Mouse (Mus musculus): ENCODE data around the gene Dctn3. TPM values are rescaled to one million over a fixed set of nuclear protein-coding genes. Genes with fewer than 3 reads are reported as not detected.
"Not testable (repeated sequence)": the region's sequence is repeated elsewhere in the genome, so short reads cannot be mapped to it uniquely, and the experiment has no call there.

The Dctn3 gene
- total RNA-seq, 2 experiments from 2014 or later = 80.5 to 100 TPM

DNA sequence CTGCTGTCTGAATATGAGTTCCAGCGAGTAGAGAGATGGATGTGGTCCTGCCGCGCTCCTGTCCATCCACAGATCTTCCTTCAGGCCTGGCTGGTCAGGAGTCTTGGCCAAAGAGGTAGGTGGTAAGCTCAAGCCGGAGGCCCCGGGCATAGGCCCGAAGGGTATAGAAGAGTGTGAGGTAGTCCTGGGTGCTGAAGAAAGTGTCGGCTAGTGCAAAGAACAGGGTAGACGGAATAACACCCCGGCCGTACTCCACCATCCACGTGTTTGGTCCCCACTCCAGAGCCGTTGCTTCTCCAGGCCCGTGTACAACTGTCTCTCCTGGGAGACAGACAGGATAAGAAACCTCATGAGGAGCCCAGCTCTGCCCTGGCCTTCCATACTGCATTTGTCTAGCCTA, 16.3 kb upstream of the Dctn3 start:
- ATAC-seq (ENCODE audit: poor library complexity, severe bottlenecking) = no peak

DNA sequence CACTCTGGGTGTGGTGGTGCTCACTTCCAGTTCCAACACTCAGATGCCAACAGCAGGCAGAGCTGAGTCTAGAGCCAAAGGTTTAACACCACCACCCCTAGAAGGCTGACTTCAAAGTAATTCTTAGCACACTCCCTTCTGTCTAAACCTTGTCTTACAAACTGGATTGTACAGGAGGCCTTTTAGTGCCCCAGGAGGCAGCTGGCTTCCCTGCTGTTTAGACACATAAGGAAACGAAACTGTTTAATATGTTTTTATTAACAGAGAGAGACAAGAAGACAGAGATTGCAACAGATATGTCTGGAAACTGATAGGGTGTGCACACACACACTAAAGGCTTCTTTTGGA, 15.3 kb upstream of the Dctn3 start:
- no peak for ATAC-seq (ENCODE audit: poor library complexity, severe bottlenecking)

DNA sequence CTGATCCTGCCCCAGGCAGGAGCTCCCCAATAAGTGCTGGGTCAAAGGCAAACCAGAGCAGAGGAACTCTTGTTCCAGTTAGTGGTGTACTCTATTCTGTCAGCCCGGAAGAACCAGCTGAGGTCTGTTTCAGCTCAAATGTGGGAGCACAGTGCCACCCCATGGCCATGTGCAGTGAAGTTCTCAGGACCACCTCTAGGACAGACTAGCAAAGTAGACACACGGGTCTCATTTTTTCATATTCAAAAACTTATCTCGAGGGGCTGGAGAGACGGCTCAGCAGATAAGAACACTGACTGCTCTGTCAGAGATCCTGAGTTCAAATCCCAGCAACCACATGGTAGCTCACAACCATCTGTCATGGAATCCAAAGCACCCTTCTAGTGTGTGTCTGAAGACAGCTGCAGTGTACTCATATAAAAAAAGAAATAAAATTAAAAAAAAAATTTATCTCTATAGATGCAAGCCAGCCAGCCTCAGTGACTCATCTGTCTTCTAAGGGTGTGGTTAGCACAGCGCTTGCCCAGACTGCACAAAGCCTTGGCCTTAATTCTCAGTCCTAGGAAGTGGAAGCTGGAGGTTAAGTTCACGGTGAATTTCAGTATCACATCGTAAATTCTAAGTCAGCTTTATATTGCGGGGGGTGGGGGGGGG, 14.8 kb upstream of the Dctn3 start:
- peak; percentile 44 for ATAC-seq (ENCODE audit: poor library complexity, severe bottlenecking)

DNA sequence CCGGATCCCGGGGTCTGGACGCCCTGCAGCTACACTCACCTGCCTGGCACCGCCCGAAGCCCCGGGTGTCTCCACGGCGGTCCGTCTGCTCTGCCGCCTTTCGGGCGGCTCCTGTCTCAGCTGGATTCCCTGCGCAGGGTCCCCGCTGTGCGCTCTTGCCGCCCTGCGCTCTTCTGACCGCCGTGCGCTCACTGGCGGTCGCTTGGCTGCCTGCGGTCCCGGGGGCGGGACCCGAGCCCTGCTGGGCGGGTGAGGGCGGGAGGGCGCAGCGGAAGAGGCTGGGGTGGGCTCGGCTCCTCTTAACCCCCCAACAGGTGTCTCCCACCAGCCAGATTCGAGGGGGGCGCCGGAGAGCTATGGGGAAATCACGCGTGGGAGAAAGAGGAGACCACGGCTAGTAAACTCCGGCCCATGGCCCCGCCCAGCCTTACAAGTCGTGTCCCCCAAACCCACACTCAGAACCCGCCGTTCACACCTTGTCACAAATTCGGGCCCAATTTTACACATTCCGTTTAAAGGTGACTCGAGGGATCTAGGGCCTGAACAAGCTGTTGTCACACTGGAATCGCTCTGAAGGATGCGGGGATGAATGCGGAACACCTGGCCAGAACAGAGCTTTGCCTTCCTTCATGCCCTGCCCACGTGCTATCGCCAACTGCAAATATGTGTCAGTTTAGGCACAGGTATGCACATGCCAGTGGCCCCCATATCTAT, 8.2 kb upstream of the Dctn3 start, which contains the start of gene Arid3c:
Gene Arid3c (minus strand): TSS at position 91 of the 714 bp plus-strand sequence.
- peak; percentile 24; the same call in 1 of the 2 replicates for ATAC-seq (ENCODE audit: poor library complexity, severe bottlenecking)

DNA sequence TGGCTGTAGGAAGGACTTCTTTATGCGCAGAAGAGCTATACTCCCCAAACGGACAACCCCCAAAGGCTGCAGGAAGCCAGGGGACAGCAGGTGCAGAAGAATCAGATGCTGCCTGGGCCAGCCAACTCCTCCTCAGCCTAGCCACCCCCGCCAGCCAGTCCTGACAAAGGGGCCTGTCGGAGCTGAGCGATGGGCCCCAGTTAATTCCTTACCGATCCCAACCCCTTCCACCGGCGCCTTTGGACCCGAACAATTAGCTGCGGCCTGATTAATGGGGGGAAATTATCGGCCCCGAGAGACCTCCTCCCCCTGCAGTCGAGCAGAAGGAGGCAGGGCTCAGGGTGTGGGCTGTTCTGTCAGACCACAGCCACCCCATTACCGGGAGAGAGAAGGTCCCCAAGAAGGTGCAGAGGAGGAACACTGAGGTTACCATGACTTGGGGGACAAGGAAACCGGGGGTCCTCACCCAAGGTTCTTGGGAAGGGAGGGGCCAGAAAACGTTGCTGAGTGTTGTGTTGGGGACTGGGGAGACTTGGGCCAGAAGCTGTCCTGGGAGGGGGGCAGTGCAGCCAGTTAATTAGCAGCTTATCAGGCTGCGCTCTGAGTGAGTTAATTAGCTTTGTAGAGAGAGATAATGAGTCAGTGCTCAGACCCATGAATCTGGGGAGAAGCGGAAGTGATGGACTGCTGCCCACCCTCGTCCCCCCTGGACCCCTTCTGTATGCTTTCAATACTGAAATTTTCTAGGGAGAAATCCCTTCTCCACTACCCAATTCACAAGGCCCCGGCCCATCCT, 4.1 kb upstream of the Dctn3 start:
- no peak for ATAC-seq (ENCODE audit: poor library complexity, severe bottlenecking)

DNA sequence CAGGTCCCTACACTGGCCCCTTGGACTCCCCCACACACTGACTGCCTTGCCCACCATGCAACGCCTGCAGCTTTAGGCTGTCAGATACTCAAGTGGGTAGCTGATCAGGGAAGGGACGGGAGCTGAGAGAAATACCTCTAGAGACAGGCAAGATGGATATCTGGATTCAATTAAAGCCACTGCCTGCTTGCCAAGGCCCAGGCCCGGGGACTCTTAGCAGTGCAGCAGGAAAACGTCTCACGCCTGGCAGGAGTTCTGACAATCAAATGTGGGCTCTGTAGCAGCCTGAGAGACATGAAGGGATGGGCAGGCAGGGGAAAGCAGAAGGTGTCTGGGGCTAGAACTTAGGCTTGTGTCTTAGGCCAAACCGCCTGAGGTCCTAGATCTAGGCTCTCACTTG, 6.1 kb downstream of the Dctn3 start:
- ATAC-seq (ENCODE audit: poor library complexity, severe bottlenecking) = no peak

DNA sequence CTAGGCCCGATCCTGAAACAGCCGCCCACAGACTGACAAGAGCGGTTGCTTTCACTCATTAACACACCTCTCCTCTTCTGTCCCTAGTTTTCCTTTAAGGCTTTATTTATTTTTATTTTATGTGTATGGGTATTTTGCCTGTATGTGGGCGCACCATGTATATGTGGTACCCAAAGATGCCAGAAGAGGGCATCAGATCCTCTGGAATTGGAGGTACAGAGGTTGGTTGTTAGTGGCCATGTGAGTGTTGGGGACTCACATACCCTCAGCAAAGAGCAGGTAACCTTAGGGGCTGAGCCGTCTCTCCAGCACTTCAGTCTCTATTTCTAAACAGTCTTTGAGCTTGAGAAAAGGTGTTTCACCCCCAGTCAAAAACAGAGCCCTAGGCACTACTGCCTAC, 7.4 kb downstream of the Dctn3 start:
- no peak for ATAC-seq (ENCODE audit: poor library complexity, severe bottlenecking)

DNA sequence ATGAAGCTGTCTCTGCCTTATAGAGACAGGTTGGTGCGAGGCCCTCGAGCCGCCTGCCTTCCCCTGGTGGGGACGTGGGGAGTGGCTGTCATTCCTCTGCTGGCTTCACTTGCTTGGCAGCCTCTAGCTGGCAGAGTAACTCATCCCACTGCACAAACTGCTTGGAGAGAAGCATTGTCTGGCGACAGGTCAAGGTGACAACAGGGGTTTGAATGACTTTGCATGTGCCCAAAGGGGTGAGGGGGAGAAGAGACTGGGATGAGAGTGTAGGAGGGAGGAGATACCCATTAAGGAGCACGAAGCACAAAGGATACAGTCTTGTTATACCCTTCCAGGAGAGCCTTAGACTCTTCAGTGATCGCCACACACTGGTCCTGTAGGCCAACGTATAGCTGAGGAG, 7.9 kb downstream of the Dctn3 start:
- ATAC-seq (ENCODE audit: poor library complexity, severe bottlenecking) = no peak

DNA sequence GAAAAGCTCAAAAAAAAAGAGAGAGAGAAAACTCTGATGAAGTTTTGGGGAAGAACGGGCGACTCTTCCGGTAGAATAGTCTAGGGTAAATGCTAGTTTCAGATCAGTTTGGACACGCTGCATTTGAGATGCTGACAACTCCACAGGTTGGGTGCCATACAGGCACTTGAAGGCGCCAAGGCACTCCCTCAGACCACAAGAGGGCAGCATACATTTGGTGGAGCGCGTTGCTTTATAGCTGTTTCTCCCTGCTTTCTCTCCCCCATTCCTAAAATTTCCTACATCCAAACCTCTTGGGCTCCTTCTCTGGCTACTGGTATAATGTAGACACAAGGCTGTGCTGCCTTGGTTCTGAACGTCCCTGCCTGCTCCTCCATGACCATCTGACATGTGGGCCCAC, 8.7 kb downstream of the Dctn3 start:
- ATAC-seq (ENCODE audit: poor library complexity, severe bottlenecking) = peak; percentile 68

DNA sequence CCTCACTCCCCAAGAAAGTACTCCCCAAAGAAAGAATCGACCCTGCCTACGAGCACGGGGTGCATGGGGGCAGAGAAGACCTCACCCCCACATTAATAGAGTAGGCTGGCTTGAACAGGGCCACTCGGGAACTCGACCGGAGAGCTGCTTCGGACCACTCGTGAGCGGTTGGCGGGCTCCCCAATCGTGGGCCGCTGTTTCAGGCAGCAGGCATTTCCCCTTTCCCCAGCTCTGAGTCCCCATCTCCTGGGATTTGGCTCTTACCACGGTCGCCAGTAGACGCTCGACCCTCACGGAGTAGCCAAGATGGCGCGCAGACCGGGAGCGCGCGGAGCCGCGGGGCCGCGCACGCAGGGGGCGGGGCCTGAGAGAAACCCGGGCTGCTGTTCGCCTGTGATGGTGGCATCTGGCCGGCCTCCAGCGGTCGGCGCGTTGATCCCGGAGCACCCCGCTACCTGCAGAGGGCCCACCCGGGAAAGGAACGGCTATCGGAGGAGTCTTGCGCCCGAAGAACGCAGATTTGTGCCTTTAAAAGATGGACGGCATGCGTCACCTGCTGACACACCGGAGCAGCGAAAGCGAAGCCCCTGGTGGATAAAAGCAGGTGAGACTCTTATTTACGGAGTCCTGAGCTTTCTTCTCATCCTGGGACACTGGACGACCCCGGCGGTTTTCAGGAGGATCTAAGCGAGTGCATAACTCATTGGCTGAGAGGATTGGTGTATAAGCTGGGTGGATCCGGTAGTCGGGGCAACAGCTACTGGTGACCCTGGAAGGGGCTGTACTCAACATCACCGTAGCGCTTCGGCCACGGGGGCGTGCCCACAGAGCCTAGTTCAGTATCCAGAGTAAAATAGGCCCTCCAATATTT, 9.5 kb downstream of the Dctn3 start, which contains the start of gene Rpp25l:
Gene Rpp25l (minus strand): TSS at position 338 of the 871 bp plus-strand sequence.
- peak; percentile 85 for ATAC-seq (ENCODE audit: poor library complexity, severe bottlenecking)

DNA sequence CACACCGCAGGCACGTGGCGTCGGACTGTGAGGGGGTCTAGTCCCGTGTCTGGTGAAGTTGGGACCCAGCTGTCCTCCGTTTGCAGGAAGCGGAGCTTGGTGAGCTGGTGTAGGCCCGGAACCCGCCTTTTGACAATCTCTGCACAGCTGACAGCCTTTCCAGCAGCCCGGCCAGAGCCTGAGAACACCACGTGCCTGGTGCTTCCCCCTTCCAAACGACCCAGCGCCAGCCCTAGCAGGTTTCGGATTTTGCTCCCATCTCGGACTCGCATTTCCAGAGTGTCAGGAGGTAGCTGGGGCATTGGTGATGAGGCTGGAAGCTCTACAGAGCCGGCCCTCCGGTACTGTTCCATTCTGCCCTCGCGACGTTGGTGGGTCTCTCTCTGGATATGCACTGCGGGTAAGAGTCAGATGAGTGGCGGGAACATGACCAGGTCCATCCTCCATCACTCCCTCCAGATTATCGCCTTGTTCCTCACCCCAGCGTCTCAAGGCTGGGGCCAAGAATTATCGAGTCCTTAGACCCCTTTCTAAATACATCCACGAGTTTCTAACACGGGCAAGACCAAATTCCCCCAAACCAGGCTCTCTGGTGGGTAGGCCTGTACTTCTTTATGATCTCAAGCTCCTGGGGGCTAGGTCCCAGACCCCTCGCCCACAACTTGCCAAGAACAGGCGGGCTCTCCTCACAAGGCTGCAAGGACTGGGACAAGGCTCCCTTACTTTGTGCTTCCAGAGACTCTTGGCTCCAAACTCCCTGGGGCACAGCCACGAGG, 10.4 kb downstream of the Dctn3 start:
- no peak for ATAC-seq (ENCODE audit: poor library complexity, severe bottlenecking)

DNA sequence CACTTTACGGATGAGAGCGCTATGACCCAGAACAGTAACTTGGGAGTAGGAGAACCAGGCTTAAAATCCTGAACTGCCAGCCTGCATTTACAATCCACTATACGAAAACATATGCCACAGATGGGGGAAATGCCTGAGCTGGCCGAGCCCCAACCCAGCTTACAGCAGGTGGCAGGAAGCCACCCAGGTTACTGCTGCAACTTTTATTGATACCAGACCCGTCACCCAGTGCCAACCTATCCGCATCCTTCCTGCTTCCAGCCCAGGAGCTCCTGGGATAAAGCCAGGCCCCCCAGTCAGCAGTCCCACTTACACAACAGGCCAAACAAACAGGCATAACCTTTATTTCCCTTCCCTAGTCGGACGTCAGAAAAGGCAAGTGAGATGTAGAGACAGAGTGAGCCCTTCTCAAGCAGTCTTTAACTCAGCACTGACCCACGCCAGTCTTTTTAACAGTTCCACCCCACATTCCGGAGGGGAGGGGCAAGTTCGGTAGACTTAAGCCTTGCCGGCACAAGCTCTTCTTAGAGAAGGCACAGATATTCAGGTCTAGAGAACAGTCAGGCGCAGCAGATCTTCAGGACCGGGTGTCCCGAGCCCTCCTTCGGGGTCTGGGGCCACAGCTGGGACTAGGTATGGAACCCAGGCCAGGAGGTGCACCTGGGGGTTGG, 11.1 kb downstream of the Dctn3 start:
- no peak for ATAC-seq (ENCODE audit: poor library complexity, severe bottlenecking)

DNA sequence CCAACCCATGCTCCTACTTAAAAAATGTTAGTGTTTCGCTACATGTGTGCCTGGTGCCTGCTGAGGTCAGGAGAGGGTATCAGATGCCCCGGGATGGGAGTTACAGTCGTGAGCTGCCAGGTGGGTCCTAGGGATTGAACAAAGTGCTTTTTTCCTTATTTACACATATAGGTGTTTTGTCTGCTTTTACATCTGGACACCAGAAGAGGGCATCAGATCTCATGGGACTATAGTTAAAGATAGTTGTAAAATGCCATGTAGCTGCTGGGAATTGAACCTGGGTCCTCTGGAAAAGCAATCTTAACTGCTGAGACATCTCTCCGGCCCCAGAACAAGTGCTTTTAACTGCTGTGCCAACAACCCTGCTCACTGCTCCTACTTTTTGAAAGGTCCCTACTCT, 12.7 kb downstream of the Dctn3 start:
- no peak for ATAC-seq (ENCODE audit: poor library complexity, severe bottlenecking)

DNA sequence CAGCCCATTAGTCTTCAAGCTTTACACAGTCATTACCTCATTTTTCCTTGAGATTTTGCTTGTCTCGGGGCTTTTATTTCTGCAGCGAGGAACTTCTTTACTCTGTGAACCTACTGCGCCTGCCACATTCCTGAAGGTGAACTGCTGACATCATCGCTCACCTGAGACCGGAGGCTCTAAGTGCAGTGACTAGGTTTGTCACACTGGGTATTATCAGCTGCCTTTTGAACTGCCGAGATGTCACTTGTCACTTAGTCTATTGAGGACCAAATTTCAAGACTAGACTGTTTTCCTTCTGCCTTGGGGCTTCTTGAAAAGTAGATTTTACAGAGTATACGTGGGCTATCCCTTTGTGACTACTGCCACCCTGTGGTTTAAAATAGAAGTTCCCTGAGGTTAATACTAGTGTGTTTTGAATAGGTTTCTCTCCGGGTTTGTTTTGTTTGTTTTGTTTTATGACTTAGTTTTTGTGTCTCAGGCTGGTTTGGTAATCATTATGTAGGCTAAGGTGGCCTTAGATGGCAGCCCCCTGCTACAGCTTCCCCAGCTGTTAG, 14.7 kb downstream of the Dctn3 start:
- ATAC-seq (ENCODE audit: poor library complexity, severe bottlenecking) = 0 out of 2 replicates have a peak, but pooled peaks have one; percentile 29

DNA sequence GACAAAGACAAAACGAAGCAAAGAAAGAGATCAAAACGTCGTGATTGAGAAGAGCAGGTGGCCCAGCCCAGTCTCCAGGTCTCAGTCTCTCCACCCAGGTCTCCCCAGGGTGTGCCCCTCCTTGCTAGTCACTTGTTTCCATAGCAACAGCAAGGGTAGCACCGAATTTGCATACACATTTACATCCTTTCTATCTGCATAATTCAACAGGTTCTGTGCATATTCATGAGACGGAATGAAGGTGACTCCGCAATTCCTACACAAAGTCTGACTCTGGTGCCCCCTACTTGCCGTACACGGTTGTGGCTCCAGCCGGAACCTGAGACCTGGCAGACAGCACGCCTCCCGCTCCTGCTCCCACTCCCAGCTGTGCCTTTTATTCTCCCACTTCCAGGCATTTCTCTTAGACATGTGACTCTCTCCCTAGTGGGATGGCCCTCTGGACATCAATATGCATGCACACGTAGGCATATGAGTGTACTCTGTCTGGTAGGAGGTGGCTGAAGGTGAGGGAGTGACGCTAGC, 15.9 kb downstream of the Dctn3 start:
- ATAC-seq (ENCODE audit: poor library complexity, severe bottlenecking) = peak; percentile 79

DNA sequence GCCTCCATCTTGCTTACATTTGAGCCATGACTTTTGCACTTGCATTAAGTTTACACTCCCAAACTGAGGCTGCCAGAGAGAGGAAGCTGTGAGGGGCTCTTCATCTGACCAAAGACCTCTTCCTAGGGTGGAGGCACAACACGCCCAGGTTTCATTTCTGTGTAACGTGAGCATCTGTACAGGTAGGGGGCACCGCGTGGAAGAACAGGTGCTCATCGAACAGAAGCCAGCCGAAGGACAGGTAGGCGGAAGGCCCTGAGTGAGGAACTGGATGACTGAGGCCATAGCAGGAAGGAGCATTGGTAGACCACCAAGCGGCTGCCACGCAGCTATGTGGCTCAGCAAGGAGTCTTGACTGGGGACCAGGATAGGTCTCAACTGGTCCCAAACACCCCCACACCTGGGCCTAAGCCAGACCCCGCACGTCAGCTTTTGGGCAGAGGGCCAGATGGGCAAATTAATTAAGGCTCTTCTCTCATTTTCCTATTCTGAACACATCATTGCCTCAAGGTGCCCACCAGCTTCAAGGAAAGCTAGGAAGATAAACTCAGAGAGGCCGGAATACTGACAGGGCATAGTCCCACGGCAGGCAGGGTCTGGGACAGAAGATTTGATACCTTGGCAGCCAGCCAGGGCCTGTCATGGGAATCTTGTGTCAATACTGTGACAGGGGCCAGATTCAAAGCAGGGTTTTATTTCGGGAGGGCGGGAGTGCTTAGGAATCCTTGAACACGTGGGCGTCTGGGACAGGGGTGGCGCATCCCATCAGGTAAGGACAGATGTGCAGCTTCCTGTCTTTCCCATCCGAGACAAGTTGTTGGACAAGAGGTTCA, 16.8 kb downstream of the Dctn3 start:
- ATAC-seq (ENCODE audit: poor library complexity, severe bottlenecking) = no peak

DNA sequence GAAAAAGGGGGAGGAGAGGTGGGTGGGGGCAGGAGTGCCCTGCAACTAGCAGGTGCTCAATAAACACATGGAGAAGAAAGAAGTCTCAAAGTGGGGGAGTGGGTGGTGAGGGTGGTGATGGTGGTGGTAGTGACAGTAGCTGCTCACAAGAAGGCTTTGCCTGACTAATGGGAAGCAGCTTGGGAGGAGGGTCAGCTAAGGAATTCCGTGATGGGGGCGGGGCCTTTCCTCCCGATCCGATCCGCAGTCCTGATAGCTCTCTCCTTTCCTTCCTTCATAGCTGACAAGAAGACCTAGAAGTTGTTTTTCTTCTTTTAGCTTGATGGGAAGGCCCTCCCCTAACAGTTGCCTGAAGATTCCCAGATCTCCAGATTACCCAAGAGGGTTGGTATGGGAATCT, 18.3 kb downstream of the Dctn3 start:
- ATAC-seq (ENCODE audit: poor library complexity, severe bottlenecking) = no peak

DNA sequence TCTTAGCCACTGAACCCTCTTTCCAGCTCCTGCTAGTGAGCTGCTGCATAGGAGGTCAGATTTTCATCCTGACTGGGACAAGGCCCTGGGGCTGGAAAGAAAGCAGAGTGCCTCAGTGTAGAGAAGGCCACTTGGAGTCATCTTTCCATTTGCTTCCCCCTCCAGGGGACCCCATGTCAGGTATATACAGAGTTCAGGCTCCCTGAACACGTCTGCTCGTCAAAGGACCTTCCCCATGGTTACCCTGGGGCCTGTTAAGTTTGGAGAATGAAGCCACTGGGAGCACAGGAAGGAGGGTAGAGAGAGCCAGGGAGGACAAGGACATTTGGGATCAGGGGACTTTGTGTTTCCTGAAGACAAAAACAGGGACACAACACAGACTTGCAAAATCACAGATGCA, 20.7 kb downstream of the Dctn3 start:
- not testable (repeated sequence) for ATAC-seq (ENCODE audit: poor library complexity, severe bottlenecking)
